Mouse (Mus musculus) retina, embryonic 14.5 days (tissue): ENCODE data around the gene Cemip2.

Experiments
- DNase-seq: peaks from one replicate; pipeline ENCODE4 v3.0.0-alpha.2; 2015; ENCODE audit warnings: low spot score

Gene Cemip2

GRCm38 (mm10) chr19:21814433-21815020, 36.4 kb downstream of the Cemip2 start:
- DNase-seq: no peak

GRCm38 (mm10) chr19:21816260-21816659, 38.1 kb downstream of the Cemip2 start:
- DNase-seq: no peak

DNA sequence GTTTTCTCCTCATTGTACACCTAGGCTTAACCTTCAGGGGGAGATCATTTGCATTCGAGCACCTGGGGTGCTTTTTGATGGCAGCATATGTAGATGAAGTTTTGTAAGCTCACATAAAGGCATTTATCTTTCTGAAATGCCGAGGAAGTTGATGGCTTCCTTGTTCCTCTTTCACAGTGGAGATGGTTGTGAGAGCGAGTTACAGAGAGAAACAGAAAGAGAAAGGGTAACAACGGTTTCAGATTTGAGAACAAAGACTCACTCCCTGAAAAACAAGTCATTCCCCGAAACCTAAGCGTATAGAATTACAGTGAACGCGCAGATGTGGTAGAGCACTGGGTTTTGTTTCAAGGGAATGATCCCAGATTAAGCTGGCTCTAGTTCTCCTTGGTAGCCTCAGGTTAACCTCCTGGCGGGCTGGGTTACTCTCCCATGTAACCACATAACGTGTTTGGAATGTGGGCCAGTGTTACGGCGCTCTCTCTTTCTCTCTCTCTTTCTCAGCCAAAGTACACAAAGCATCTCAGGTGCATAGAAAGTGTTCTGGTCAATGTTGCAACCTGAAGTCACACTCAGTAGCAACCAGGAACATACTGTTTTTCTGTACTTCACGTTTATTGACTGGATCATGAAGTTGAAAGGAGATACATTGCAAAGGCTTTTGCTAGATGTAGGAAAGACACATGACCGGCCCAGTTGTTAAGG, 40.0 kb downstream of the Cemip2 start:
- DNase-seq: no peak

GRCm38 (mm10) chr19:21819585-21819984, 41.4 kb downstream of the Cemip2 start:
- DNase-seq: no peak

GRCm38 (mm10) chr19:21820126-21820525, 42.0 kb downstream of the Cemip2 start:
- peak; percentile 18 for DNase-seq

DNA sequence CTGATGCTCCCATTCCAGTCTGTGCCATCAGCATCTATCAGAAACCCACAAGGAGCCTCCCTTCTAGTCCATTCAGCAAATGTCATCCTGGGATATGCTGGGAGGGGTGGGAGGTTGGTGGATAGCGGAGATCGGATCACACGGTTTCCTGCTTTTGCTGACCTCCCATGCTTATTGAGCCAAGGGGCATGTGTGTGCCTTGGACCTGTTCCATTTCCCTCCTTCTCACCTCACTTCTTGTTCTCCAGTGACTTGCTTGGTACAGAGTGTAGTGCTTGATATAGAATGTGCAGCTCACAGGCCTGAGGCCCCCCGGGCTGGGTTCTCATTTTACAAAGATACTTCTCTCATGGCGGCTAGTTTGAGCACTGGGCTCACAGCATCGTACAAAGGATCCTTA, 43.7 kb downstream of the Cemip2 start:
- no peak for DNase-seq

DNA sequence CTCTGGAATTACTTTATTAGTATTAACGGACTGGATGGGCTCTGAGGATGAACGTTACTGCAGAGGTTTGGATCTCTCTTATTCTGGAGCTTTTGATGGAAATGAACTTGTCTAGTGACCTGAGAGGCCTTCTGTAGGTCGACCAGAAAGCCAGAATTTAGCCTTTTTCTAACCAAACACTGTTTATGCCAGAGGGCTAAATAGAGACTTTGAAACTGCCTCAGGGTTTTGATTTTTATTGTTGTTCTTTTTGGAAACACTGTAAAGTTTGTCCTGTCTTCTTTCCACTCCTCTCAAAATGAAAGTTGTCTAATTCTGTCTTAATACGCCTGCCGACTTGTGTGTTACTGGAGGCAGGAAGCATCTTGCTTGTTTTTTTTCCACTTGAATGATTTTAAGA, 46.0 kb downstream of the Cemip2 start:
- no peak for DNase-seq

GRCm38 (mm10) chr19:21825128-21825885, 47.2 kb downstream of the Cemip2 start:
- DNase-seq: no peak

GRCm38 (mm10) chr19:21833416-21833992, 55.4 kb downstream of the Cemip2 start:
- DNase-seq: no peak

GRCm38 (mm10) chr19:21834952-21835351, 56.8 kb downstream of the Cemip2 start:
- DNase-seq: no peak

- no peak for DNase-seq
These were observed 72.6 kb downstream of the Cemip2 start for GRCm38 (mm10) chr19:21850721-21851120.

DNA sequence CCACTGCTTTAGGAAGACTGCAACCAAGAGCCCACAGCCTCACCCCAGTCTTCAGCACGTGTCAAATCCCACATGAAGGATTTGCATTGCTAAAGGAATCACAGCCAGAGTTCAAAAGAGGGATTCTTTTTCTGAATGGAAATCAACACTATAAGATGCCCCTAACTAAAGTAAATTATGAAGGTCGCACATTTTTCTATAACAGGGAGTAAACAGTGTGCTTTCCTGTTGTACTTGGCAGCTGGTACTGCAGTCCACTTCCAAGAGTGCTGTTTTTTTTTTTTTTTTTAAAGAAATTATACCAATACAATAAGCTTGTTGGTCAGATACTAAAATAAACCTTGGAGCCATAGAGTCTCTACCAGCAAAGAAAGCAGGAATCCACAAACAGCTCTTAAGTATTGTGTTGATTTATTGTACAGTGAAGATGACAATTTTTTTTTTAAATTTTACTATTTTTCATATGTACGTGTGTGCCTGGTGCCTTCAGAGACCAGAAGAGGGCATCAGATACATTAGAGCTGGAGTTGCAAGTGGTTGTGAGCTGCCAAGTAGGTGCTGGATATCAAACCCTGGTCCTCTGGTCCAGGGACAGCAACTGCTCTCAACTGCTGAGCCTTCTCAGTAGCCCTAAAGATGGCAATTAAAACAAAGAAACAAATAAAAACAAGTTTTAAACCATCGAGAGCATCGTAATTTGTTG, 76.5 kb downstream of the Cemip2 start:
- no peak for DNase-seq

GRCm38 (mm10) chr19:21855421-21856128, 77.4 kb downstream of the Cemip2 start:
- no peak for DNase-seq

GRCm38 (mm10) chr19:21858846-21859521, 80.8 kb downstream of the Cemip2 start:
- no peak for DNase-seq

DNA sequence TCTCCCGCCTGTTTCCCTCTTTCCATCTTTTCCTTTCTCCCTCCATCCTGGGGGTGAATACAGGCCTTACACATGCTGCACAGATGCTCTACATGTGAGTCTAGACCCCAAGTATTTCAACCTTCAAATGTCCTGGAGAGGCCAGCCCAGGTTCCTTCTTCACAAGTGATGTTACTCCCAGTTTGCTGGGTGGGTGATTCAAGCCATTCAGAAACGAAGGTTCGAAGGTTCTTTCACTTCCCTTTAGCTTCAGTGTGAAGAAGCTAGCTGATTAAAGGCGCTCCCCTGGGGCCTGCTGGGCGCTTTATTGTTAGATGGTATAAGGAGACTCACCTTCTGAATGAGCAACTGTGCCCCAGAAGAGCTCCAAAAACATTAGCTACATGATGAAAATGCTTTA, 82.0 kb downstream of the Cemip2 start:
- DNase-seq: no peak

DNA sequence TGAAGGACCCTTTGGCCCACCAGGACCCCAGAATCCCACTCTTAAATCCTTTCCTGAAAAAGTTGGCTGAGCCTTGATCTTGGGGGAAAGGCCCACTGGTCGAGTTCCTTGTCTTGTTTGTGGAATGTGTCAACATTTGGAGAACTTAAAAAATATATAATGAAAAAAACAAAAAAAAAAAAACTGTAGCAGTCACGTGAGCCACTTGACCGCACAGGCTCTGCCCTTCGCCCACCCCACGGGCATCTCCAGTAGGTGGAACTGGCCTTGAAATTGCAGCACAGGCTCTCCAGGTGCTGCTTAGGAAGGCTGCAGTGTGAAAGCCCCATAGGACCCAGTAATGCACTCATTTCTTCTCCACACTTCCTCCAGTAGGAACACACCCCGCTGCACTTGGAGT, 82.8 kb downstream of the Cemip2 start:
- no peak for DNase-seq

DNA sequence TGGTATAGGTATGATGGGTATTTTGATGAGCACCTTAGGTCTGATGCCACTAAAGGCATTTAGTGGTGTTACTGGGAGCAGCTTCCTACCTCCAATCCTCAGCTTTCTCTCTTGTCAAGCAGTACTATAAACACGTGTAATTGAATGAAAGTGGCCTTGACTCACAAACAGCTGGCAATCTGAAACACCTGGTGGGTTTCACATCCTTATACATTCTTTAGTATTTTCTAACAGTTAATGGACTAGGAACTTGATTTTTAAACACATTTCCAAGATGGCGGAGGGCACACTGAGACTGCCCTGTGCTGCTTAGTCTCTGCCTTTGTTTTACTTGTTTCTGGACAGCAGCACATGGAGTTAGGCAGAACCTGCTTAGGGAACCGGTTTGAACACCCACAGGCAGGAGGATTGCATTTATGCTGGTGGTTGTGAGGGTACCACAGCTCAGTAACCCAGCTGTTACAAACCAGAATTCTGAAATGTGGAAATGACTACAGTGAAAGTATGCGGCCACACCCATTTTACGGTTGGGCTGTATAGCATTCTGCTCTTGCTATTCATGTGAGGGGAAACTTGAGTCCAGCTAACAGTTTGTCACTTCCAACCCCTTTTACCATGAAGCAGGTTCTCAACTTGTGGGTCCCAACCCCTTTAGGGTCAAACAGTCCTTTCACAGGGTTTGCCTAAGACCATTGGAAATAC, 84.3 kb downstream of the Cemip2 start:
- no peak for DNase-seq

DNA sequence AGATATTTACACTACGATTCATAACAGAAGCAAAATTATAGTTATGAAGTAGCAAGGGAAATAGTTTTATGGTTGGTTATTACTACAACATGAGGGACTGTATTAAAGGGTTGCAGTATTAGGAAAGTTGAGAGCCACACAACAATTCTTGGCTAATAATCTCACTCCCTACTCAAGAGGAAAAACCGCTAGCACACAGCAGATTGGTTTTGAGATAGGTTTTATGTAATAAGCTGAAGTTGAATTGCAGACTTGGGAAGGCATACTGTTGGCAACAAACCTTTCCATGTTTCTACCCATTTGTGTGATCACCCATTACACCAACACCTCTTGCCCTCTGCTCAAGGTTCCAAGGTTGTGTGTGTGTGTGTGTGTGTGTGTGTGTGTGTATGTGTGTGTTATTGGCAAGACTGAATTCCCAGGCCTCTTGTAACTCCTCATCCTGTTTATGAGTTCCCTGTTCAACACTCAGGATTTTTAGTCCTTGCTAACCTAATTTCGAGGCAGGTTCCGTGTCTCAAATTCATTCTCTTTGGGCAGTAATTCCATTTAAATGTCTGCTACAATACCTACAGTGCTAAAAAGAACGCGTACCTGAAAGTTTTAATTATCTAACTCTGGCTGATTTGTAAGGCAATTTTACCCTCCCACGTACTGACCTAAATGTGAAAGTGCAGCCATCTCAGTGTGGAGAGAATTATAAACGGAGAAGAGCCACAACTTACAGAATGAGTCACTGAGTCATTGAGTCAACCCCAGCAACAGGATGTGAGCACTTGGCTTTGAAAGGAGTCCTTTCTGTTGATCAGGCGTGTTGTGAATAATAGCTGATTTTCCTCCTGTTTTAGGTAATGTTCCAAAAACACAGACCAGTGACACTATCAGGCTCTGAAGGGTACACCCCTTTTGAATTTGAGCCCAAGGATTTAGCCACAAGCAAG, 85.1 kb downstream of the Cemip2 start:
- DNase-seq: no peak
